Mouse (Mus musculus): ENCODE data around the gene Zfp592. TPM values are rescaled to one million over a fixed set of nuclear protein-coding genes. Genes with fewer than 3 reads are reported as not detected.

The Zfp592 gene
- 14.7 and 16.3 TPM in 2 replicates for polyA plus RNA-seq (2014; fragmentation: Nextera tagmentation; extraction: Ambion mirVana)

GRCm38 (mm10) chr7:80992980-80993833 lies at the start of gene Zfp592:
Zfp592 (plus strand) TSS chr7:80993681.
- Histone ChIP-seq H3K9ac (ENCODE audit: low read length) (peak within 1 kb of the TSS; percentile 95), H3K27ac (ENCODE audit: low read depth) (peak within 1 kb of the TSS; percentile 95), H3K27me3 (replicated peaks; ENCODE audit: control insufficient read depth, insufficient read depth, low read length) (no peaks in the 10 kb centered on the region), H3K4me2 (ENCODE audit: low read length) (peak within 1 kb of the TSS; percentile 71), H3K36me3 (ENCODE audit: control insufficient read depth, insufficient read depth, low read length) (no peaks in the 10 kb centered on the region), H3K4me3 (ENCODE audit: low read depth, low read length) (peak within 1 kb of the TSS; percentile 88), H3K4me1 (replicated peaks; ENCODE audit: control insufficient read depth, insufficient read depth, low read length) (peaks cover 21% of the 10 kb centered on the region), H3K9me3 (ENCODE audit: control insufficient read depth, low read length) (no peaks in the 10 kb centered on the region)
- peak; percentile 92 for ATAC-seq (replicated peaks; ENCODE audit: low FRiP score, low TSS enrichment, low read depth)
- under 1% methylated on average over 81 of the region's 102 CpGs for WGBS
- peak; percentile 91 for DNase-seq (ENCODE audit: low spot score)

- H3K4me3 ChIP-seq (ENCODE audit: low read depth, low read length) = peak within 1 kb of the TSS; percentile 85
- DNase-seq (ENCODE audit: low spot score) (peak; percentile 99), ATAC-seq (replicated peaks; ENCODE audit: low FRiP score, low TSS enrichment, low read depth) (peak; percentile 99)
- peak within 1 kb of the TSS; percentile 68 for H3K9ac ChIP-seq (ENCODE audit: low read length)
- H3K27ac ChIP-seq (ENCODE audit: low read depth) = peak within 1 kb of the TSS; percentile 85
- H3K27me3 ChIP-seq (replicated peaks; ENCODE audit: control insufficient read depth, insufficient read depth, low read length) = no peaks in the 10 kb centered on the region
- H3K36me3 ChIP-seq (ENCODE audit: control insufficient read depth, insufficient read depth, low read length) = 0 out of 2 replicates have a peak, but pooled peaks cover 5% of the 10 kb centered on the region
- 2% methylated on average over 44 of the region's 44 CpGs for WGBS
- no peaks in the 10 kb centered on the region for H3K9me3 ChIP-seq (ENCODE audit: control insufficient read depth, low read length)
- peak within 1 kb of the TSS; percentile 94 for H3K4me2 ChIP-seq (ENCODE audit: low read length)
- peaks cover 8% of the 10 kb centered on the region; the same call in 1 of the 2 replicates for H3K4me1 ChIP-seq (replicated peaks; ENCODE audit: control insufficient read depth, insufficient read depth, low read length)
These were observed 45.8 kb upstream of the Zfp592 start, which contains the start of gene Sec11a for GRCm38 (mm10) chr7:80947445-80948350. Sec11a (minus strand) TSS chr7:80947780.

- WGBS = 84% methylated on average over 4 of the region's 4 CpGs
- Histone ChIP-seq H3K27me3 (replicated peaks; ENCODE audit: control insufficient read depth, insufficient read depth, low read length) (no peaks in the 10 kb centered on the region), H3K4me1 (replicated peaks; ENCODE audit: control insufficient read depth, insufficient read depth, low read length) (peaks cover 2% of the 10 kb centered on the region; the same call in 1 of the 2 replicates), H3K4me2 (ENCODE audit: low read length) (no peak overlapping the region), H3K9ac (ENCODE audit: low read length) (no peak overlapping the region), H3K4me3 (ENCODE audit: low read depth, low read length) (no peak overlapping the region), H3K36me3 (ENCODE audit: control insufficient read depth, insufficient read depth, low read length) (no peaks in the 10 kb centered on the region), H3K27ac (ENCODE audit: low read depth) (no peak overlapping the region), H3K9me3 (ENCODE audit: control insufficient read depth, low read length) (no peaks in the 10 kb centered on the region)
- DNase-seq (ENCODE audit: low spot score) = no peak
- no peak for ATAC-seq (replicated peaks; ENCODE audit: low FRiP score, low TSS enrichment, low read depth)
These were observed 42.0 kb upstream of the Zfp592 start for GRCm38 (mm10) chr7:80951461-80951860.

GRCm38 (mm10) chr7:80952140-80952539 lies 41.3 kb upstream of the Zfp592 start:
- WGBS = 63% methylated on average over 3 of the region's 3 CpGs
- Histone ChIP-seq H3K4me3 (ENCODE audit: low read depth, low read length) (no peak overlapping the region), H3K27ac (ENCODE audit: low read depth) (no peak overlapping the region), H3K4me1 (replicated peaks; ENCODE audit: control insufficient read depth, insufficient read depth, low read length) (no peaks in the 10 kb centered on the region; the same call in 1 of the 2 replicates), H3K27me3 (replicated peaks; ENCODE audit: control insufficient read depth, insufficient read depth, low read length) (no peaks in the 10 kb centered on the region), H3K9me3 (ENCODE audit: control insufficient read depth, low read length) (no peaks in the 10 kb centered on the region), H3K9ac (ENCODE audit: low read length) (no peak overlapping the region), H3K36me3 (ENCODE audit: control insufficient read depth, insufficient read depth, low read length) (no peaks in the 10 kb centered on the region), H3K4me2 (ENCODE audit: low read length) (no peak overlapping the region)
- ATAC-seq (replicated peaks; ENCODE audit: low FRiP score, low TSS enrichment, low read depth) (no peak), DNase-seq (ENCODE audit: low spot score) (no peak)

- Histone ChIP-seq H3K9ac (ENCODE audit: low read length) (no peak overlapping the region), H3K4me1 (replicated peaks; ENCODE audit: control insufficient read depth, insufficient read depth, low read length) (no peaks in the 10 kb centered on the region), H3K4me2 (ENCODE audit: low read length) (no peak overlapping the region), H3K4me3 (ENCODE audit: low read depth, low read length) (no peak overlapping the region), H3K27ac (ENCODE audit: low read depth) (no peak overlapping the region), H3K27me3 (replicated peaks; ENCODE audit: control insufficient read depth, insufficient read depth, low read length) (no peaks in the 10 kb centered on the region), H3K36me3 (ENCODE audit: control insufficient read depth, insufficient read depth, low read length) (no peaks in the 10 kb centered on the region), H3K9me3 (ENCODE audit: control insufficient read depth, low read length) (no peaks in the 10 kb centered on the region)
- DNase-seq (ENCODE audit: low spot score) = no peak
- WGBS = 80% methylated on average over 2 of the region's 2 CpGs
- no peak for ATAC-seq (replicated peaks; ENCODE audit: low FRiP score, low TSS enrichment, low read depth)
These were observed 39.2 kb upstream of the Zfp592 start for GRCm38 (mm10) chr7:80954251-80954650.

GRCm38 (mm10) chr7:80956891-80957290 lies 36.6 kb upstream of the Zfp592 start:
- Histone ChIP-seq H3K9me3 (ENCODE audit: control insufficient read depth, low read length) (no peaks in the 10 kb centered on the region), H3K9ac (ENCODE audit: low read length) (no peak overlapping the region), H3K4me3 (ENCODE audit: low read depth, low read length) (no peak overlapping the region), H3K4me1 (replicated peaks; ENCODE audit: control insufficient read depth, insufficient read depth, low read length) (no peaks in the 10 kb centered on the region), H3K36me3 (ENCODE audit: control insufficient read depth, insufficient read depth, low read length) (no peaks in the 10 kb centered on the region), H3K4me2 (ENCODE audit: low read length) (no peak overlapping the region), H3K27me3 (replicated peaks; ENCODE audit: control insufficient read depth, insufficient read depth, low read length) (no peaks in the 10 kb centered on the region), H3K27ac (ENCODE audit: low read depth) (no peak overlapping the region)
- no peak for DNase-seq (ENCODE audit: low spot score)
- ATAC-seq (replicated peaks; ENCODE audit: low FRiP score, low TSS enrichment, low read depth) = no peak
- 80% methylated on average over 2 of the region's 2 CpGs for WGBS

GRCm38 (mm10) chr7:80959003-80959402 lies 34.5 kb upstream of the Zfp592 start:
- no peak overlapping the region for H3K27ac ChIP-seq (ENCODE audit: low read depth)
- H3K27me3 ChIP-seq (replicated peaks; ENCODE audit: control insufficient read depth, insufficient read depth, low read length) = no peaks in the 10 kb centered on the region
- no peak overlapping the region for H3K4me3 ChIP-seq (ENCODE audit: low read depth, low read length)
- no peak overlapping the region for H3K9ac ChIP-seq (ENCODE audit: low read length)
- no peaks in the 10 kb centered on the region for H3K36me3 ChIP-seq (ENCODE audit: control insufficient read depth, insufficient read depth, low read length)
- no peaks in the 10 kb centered on the region for H3K9me3 ChIP-seq (ENCODE audit: control insufficient read depth, low read length)
- no peaks in the 10 kb centered on the region for H3K4me1 ChIP-seq (replicated peaks; ENCODE audit: control insufficient read depth, insufficient read depth, low read length)
- DNase-seq (ENCODE audit: low spot score) = no peak
- no peak for ATAC-seq (replicated peaks; ENCODE audit: low FRiP score, low TSS enrichment, low read depth)
- WGBS = 84% methylated on average over 3 of the region's 3 CpGs
- no peak overlapping the region for H3K4me2 ChIP-seq (ENCODE audit: low read length)

GRCm38 (mm10) chr7:80962799-80963198 lies 30.7 kb upstream of the Zfp592 start:
- DNase-seq (ENCODE audit: low spot score) (no peak), ATAC-seq (replicated peaks; ENCODE audit: low FRiP score, low TSS enrichment, low read depth) (no peak)
- H3K4me1 ChIP-seq (replicated peaks; ENCODE audit: control insufficient read depth, insufficient read depth, low read length) = no peaks in the 10 kb centered on the region
- H3K9ac ChIP-seq (ENCODE audit: low read length) = no peak overlapping the region
- no peak overlapping the region for H3K4me3 ChIP-seq (ENCODE audit: low read depth, low read length)
- no peaks in the 10 kb centered on the region for H3K27me3 ChIP-seq (replicated peaks; ENCODE audit: control insufficient read depth, insufficient read depth, low read length)
- no peak overlapping the region for H3K4me2 ChIP-seq (ENCODE audit: low read length)
- H3K9me3 ChIP-seq (ENCODE audit: control insufficient read depth, low read length) = no peaks in the 10 kb centered on the region
- no peaks in the 10 kb centered on the region for H3K36me3 ChIP-seq (ENCODE audit: control insufficient read depth, insufficient read depth, low read length)
- H3K27ac ChIP-seq (ENCODE audit: low read depth) = no peak overlapping the region
- 75% methylated on average over 6 of the region's 6 CpGs for WGBS
